Mouse (Mus musculus) myocyte (in vitro differentiated cells): ENCODE data around the gene Tbc1d21.

Experiments used
- E2F4 ChIP-seq: IDR thresholded peaks from one replicate; pipeline ENCODE4 v1.6.1; 2011; ENCODE audit warnings: mild to moderate bottlenecking, control low read depth, moderate library complexity; ENCODE audit not compliant: insufficient read depth
- POLR2A ChIP-seq: IDR thresholded peaks from one replicate; pipeline ENCODE4 v1.6.1; 2011; ENCODE audit warnings: low read depth, mild to moderate bottlenecking, control low read depth, moderate library complexity; ENCODE audit not compliant: insufficient read length
- POLR2AphosphoS2 ChIP-seq: IDR thresholded peaks from one replicate; pipeline ENCODE4 v1.6.1; 2011; ENCODE audit warnings: low read depth, control low read depth; ENCODE audit not compliant: insufficient read length
- REST ChIP-seq: IDR thresholded peaks from one replicate; pipeline ENCODE4 v1.6.1; 2011; ENCODE audit warnings: mild to moderate bottlenecking, control low read depth, moderate library complexity; ENCODE audit not compliant: insufficient read depth, insufficient read length
- TCF12 ChIP-seq: IDR thresholded peaks from one replicate; pipeline ENCODE4 v1.6.1; 2011; ENCODE audit warnings: mild to moderate bottlenecking, control low read depth; ENCODE audit not compliant: poor library complexity, insufficient read depth, severe bottlenecking
- USF1 ChIP-seq: IDR thresholded peaks from one replicate; pipeline ENCODE4 v1.6.1; 2011; ENCODE audit warnings: low read depth, mild to moderate bottlenecking, control low read depth, moderate library complexity

DNA sequence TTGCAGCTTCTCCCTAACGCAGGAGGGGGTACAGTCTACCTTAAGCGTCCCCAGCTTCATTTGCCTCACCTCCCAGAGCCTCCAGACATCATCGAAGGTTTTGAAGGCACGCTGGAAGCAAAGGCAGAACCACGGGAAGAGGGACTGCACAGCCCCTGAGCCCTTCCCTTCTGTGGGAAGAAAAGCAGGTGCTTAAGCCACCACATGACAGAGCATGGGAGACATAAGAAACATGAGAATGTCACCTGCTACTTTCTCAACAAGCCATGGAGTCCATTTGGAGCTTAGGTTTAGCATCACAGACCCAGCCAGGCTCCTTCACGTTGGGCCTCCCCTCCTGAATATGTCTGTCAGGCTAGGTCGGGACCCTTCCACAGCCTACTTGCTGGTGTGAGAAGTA lies 8.3 kb downstream of the Tbc1d21 start:
- TF ChIP-seq POLR2A (no peak), E2F4 (no peak), TCF12 (peak; percentile 46), REST (no peak), USF1 (no peak), POLR2AphosphoS2 (no peak)
